Mouse (Mus musculus) hindbrain, embryonic 14.5 days (tissue): ENCODE results near the gene Kif13a. TPM values are rescaled to one million over a fixed set of nuclear protein-coding genes. Genes with fewer than 3 reads are reported as not detected.
A peak's percentile ranks its signal among the peaks of the same experiment; 100 is the strongest.

Source experiments
- ATAC-seq: fragments of 200-750 bp; cut with Nextera tagmentation; 2 replicates; pipeline ENCODE4 v1.8.0; 2017; ENCODE audit warnings: moderate number of reproducible peaks, mild to moderate bottlenecking, moderate TSS enrichment, moderate library complexity; ENCODE audit not compliant: low FRiP score
- DNase-seq: peaks from one replicate; pipeline ENCODE4 v3.0.0-alpha.2; 2015; ENCODE audit warnings: low spot score
- H3K27ac ChIP-seq: fragments of 300-500 bp; sonication (generic); 2 replicates; pipeline ENCODE4 v1.5.1; 2014; ENCODE audit warnings: mild to moderate bottlenecking, moderate library complexity
- H3K27me3 ChIP-seq: fragments of 300-500 bp; sonication (generic); 2 replicates; pipeline ENCODE4 v1.6.1; 2014; ENCODE audit warnings: mild to moderate bottlenecking, low read length, mixed read lengths; ENCODE audit not compliant: control insufficient read depth, insufficient read depth
- H3K36me3 ChIP-seq: fragments of 300-500 bp; sonication (generic); replicated peaks from 2 replicates; pipeline ENCODE4 v1.6.1; 2014; ENCODE audit not compliant: control insufficient read depth, insufficient read depth
- H3K4me1 ChIP-seq: fragments of 300-500 bp; sonication (generic); replicated peaks from 2 replicates; pipeline ENCODE4 v1.6.1; 2014; ENCODE audit warnings: antibody characterized with exemption, low read length, mixed read lengths; ENCODE audit not compliant: control insufficient read depth, insufficient read depth
- H3K4me2 ChIP-seq: fragments of 300-500 bp; sonication (generic); replicated peaks from 2 replicates; pipeline ENCODE4 v1.6.1; 2014; ENCODE audit warnings: mild to moderate bottlenecking, moderate library complexity
- H3K4me3 ChIP-seq: fragments of 300-500 bp; sonication (generic); replicated peaks from 2 replicates; pipeline ENCODE4 v1.5.1; 2014; ENCODE audit warnings: mild to moderate bottlenecking, low read length
- H3K9ac ChIP-seq: fragments of 300-500 bp; sonication (generic); 2 replicates; pipeline ENCODE4 v1.6.1; 2014
- H3K9me3 ChIP-seq: fragments of 300-500 bp; sonication (generic); 2 replicates; pipeline ENCODE4 v1.6.1; 2016; ENCODE audit warnings: low read length; ENCODE audit not compliant: control insufficient read depth
- WGBS: fragments of 180-500 bp; shearing (Covaris S2); extraction: QIAGEN DNeasy Blood & Tissue Kit; methylation state at CpG from one replicate; pipeline ENCODE4 v1.1.7; 2014; 5-methylcytosine and 5-hydroxymethylcytosine counted together
- polyA plus RNA-seq: library from polyadenylated mRNA; unstranded; fragments of >200 nt; fragmentation: Nextera tagmentation; extraction: Ambion mirVana; gene quantifications from 2 replicates; pipeline ENCODE4 v1.2.1, GENCODE M21; 2014

Gene Kif13a
- polyA plus RNA-seq, 1 experiment from 2014 or later, result 14.3 TPM

- H3K9ac ChIP-seq, result no peak overlapping the region
- ATAC-seq (no peak), DNase-seq (no peak)
- no peaks in the 10 kb centered on the region for H3K9me3 ChIP-seq
- peaks cover 64% of the 10 kb centered on the region for H3K36me3 ChIP-seq
- 95% methylated on average over 2 of the region's 2 CpGs for WGBS
- no peak overlapping the region for H3K4me2 ChIP-seq
- H3K27ac ChIP-seq, result no peak overlapping the region
- no peak overlapping the region for H3K4me3 ChIP-seq
- H3K4me1 ChIP-seq, result no peaks in the 10 kb centered on the region; the same call in 1 of the 2 replicates
- H3K27me3 ChIP-seq, result no peaks in the 10 kb centered on the region
Observed at GRCm38 (mm10) chr13:46765361-46765760, 164.3 kb downstream of the Kif13a start.

DNA sequence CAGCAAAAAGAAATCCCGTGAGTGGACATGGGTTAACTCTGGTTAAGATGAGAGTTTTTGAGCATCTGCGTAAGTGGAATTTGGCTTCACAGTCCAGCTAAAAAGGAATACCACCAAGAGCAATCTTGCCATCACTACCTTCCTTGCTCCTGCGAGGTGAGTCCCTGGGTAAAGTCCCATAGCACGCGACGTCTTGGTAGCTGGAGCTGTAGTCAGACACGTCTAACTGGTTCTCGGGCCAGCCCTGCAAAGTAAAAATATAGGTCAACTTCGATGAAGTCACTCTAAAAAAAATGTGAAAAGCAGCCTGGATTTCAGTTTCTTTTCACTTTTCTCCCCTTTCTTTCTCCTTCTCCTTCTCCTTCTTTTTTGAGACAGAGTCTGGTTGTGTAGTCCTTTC lies 166.5 kb downstream of the Kif13a start:
- WGBS, result 97% methylated on average over 9 of the region's 9 CpGs
- Histone ChIP-seq H3K9ac (no peak overlapping the region), H3K4me2 (no peak overlapping the region), H3K36me3 (peaks cover 57% of the 10 kb centered on the region), H3K27ac (no peak overlapping the region), H3K27me3 (no peaks in the 10 kb centered on the region), H3K4me3 (no peak overlapping the region), H3K4me1 (no peaks in the 10 kb centered on the region; the same call in 1 of the 2 replicates), H3K9me3 (no peaks in the 10 kb centered on the region)
- no peak for ATAC-seq
- DNase-seq, result no peak

DNA sequence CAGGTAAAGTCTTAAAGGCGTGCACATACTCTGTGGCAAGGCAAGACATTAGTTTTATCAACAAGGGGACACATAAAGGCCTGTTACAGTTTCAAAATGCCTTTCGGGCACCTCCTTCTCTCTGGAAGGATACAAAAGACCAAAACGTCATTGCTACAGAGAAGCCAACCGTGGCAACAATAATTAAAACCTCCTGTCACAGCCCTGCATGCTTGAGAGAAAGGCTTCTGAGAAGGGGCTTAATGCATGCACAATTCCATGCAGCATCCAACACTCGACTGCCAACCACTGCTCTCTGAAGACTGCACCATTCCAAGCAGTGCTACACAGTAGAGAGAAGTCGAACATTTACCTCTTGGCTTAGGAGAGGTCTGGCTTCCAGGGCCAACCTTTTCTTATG lies 168.7 kb downstream of the Kif13a start:
- H3K27me3 ChIP-seq, result no peaks in the 10 kb centered on the region
- H3K9me3 ChIP-seq, result no peaks in the 10 kb centered on the region
- WGBS, result 48% methylated on average over 6 of the region's 6 CpGs
- no peak for DNase-seq
- ATAC-seq, result no peak
- no peak overlapping the region for H3K27ac ChIP-seq
- no peak overlapping the region for H3K4me2 ChIP-seq
- H3K9ac ChIP-seq, result no peak overlapping the region
- no peak overlapping the region for H3K4me3 ChIP-seq
- peaks cover 44% of the 10 kb centered on the region for H3K36me3 ChIP-seq
- no peaks in the 10 kb centered on the region; the same call in 1 of the 2 replicates for H3K4me1 ChIP-seq

DNA sequence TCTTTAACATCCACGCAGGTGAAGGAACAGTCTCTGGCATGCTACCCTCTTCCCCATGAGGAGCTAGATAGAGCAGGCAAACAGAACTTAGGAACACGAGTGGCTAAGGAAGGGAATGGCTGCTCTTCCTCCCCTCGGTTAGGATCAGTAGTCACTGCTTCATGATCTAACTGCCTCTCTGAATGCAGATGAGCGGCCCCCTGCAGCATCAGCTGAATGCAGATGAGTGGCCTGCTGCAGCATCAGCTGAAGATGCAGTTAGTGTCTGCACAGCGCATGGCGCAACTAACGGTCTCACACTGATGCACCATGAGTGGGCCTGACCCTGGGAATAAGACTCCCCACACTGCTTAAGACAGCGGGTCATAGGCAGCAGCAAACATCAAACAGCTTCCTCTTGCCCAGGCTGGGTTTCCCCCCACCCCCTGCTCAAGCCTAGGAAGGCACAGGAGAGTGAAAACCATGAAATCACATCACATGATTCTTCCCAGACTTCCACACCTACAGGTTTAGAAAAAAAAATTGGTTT lies 170.3 kb downstream of the Kif13a start:
- no peak for DNase-seq
- 37% methylated on average over 8 of the region's 8 CpGs for WGBS
- no peaks in the 10 kb centered on the region for H3K27me3 ChIP-seq
- no peak overlapping the region for H3K4me3 ChIP-seq
- peak overlapping the region; percentile 28; the same call in 1 of the 2 replicates for H3K9ac ChIP-seq
- peak overlapping the region; percentile 8 for H3K27ac ChIP-seq
- H3K4me2 ChIP-seq, result no peak overlapping the region
- H3K4me1 ChIP-seq, result no peaks in the 10 kb centered on the region; the same call in 1 of the 2 replicates
- no peak for ATAC-seq
- H3K9me3 ChIP-seq, result no peaks in the 10 kb centered on the region
- peaks cover 39% of the 10 kb centered on the region for H3K36me3 ChIP-seq

DNA sequence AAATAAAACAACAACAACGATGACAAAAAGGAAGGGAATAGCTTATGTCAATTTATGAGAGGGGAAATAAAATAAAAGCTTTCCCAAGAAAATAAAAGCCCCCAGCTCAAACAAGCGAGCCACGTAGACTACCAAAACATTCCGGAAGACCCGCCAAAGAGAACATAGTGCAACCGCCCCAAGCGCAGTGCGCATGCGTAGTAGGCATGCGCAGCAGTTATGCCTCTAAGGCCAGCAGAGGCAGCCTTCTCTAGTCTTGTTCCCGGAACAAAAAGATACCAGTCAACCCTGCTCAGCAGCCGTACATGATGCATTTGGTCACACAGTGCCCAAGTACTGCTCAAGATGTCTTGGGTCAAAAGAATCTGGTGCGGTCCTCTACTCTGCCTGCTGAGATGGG lies 171.0 kb downstream of the Kif13a start:
- no peak overlapping the region for H3K4me2 ChIP-seq
- H3K9ac ChIP-seq, result 0 out of 2 replicates have a peak overlapping the region, but pooled peaks have one; percentile 28
- H3K9me3 ChIP-seq, result no peaks in the 10 kb centered on the region
- DNase-seq (no peak), ATAC-seq (no peak)
- H3K27me3 ChIP-seq, result no peaks in the 10 kb centered on the region
- no peaks in the 10 kb centered on the region; the same call in 1 of the 2 replicates for H3K4me1 ChIP-seq
- no peak overlapping the region for H3K4me3 ChIP-seq
- H3K36me3 ChIP-seq, result peaks cover 35% of the 10 kb centered on the region
- peak overlapping the region; percentile 8; the same call in 1 of the 2 replicates for H3K27ac ChIP-seq
- WGBS, result 91% methylated on average over 13 of the region's 13 CpGs

DNA sequence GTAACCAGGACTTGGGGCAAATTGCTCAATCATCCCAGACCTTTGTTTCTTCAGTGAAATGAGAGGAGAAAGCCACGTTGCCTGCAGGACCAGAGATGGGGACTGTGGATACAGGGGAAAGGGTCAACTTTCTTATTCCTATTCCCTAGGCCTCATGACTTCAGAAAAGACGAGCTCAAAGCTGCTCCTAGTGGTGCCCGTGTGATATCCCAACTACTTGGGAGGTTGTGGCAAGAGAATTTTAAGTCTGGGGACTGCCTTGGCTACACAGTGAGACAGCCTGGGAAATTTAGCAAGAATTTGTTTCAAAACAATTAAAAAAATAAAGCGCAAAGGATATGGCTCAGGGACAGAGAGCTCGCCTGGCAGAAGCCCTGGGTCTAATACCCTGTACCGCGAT lies 171.7 kb downstream of the Kif13a start:
- no peak overlapping the region for H3K27ac ChIP-seq
- H3K36me3 ChIP-seq, result peaks cover 31% of the 10 kb centered on the region
- H3K27me3 ChIP-seq, result no peaks in the 10 kb centered on the region
- 95% methylated on average over 7 of the region's 7 CpGs for WGBS
- no peak for ATAC-seq
- no peak for DNase-seq
- no peak overlapping the region for H3K9ac ChIP-seq
- no peaks in the 10 kb centered on the region; the same call in 1 of the 2 replicates for H3K4me1 ChIP-seq
- H3K9me3 ChIP-seq, result no peaks in the 10 kb centered on the region
- H3K4me2 ChIP-seq, result no peak overlapping the region
- no peak overlapping the region for H3K4me3 ChIP-seq

GRCm38 (mm10) chr13:46753294-46753693 lies 176.4 kb downstream of the Kif13a start:
- no peak overlapping the region for H3K4me2 ChIP-seq
- 91% methylated on average over 5 of the region's 5 CpGs for WGBS
- H3K36me3 ChIP-seq, result peaks cover 32% of the 10 kb centered on the region
- no peaks in the 10 kb centered on the region for H3K27me3 ChIP-seq
- DNase-seq (no peak), ATAC-seq (no peak)
- no peak overlapping the region for H3K9ac ChIP-seq
- H3K4me1 ChIP-seq, result no peaks in the 10 kb centered on the region
- H3K9me3 ChIP-seq, result no peaks in the 10 kb centered on the region
- no peak overlapping the region for H3K4me3 ChIP-seq
- H3K27ac ChIP-seq, result no peak overlapping the region

DNA sequence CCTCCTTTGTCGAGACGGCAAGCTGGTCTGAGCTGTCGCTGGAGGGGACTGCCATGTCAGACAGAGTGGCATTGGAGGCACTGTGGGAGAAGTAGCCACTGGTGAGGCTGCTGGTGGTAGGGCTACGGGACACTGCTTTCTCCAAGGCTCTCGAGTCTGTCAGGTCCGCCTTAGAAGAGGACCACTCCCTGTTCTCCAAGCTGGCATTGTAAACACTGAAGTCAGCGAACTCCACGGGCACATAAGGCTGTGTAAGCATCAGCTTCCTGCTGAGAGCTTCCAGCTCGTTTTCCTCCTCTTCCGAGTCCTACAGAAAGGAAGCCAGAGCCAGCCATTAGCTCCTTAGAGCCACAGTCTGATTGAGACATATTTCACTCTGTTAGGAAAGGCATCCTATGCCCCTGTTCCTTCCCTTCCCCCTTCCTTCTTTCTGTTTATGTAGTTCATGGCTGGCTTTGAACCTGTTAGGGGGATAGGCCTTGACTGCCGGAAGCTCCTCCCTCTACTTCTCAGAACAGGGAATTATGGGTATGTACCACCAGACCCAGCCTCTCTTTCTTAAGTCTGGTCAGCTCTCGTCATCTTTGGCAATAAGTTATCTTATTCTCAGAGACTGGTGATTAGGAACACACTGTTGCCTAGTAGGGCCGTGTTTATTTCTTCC lies 177.0 kb downstream of the Kif13a start:
- Histone ChIP-seq H3K27ac (no peak overlapping the region), H3K4me1 (no peaks in the 10 kb centered on the region), H3K27me3 (no peaks in the 10 kb centered on the region), H3K4me2 (no peak overlapping the region), H3K9me3 (no peaks in the 10 kb centered on the region), H3K9ac (no peak overlapping the region), H3K4me3 (no peak overlapping the region), H3K36me3 (peaks cover 32% of the 10 kb centered on the region)
- WGBS, result 86% methylated on average over 13 of the region's 13 CpGs
- ATAC-seq (no peak), DNase-seq (no peak)

- Histone ChIP-seq H3K36me3 (peaks cover 32% of the 10 kb centered on the region), H3K27me3 (no peaks in the 10 kb centered on the region), H3K27ac (no peak overlapping the region), H3K4me2 (no peak overlapping the region), H3K4me3 (no peak overlapping the region), H3K9ac (no peak overlapping the region), H3K9me3 (no peaks in the 10 kb centered on the region), H3K4me1 (no peaks in the 10 kb centered on the region)
- no peak for DNase-seq
- no peak for ATAC-seq
- WGBS, result 91% methylated on average over 5 of the region's 5 CpGs
Observed at GRCm38 (mm10) chr13:46748138-46748873, 181.4 kb downstream of the Kif13a start.
